Mouse (Mus musculus): ENCODE data around the gene Sgk2. TPM values are rescaled to one million over a fixed set of nuclear protein-coding genes. Genes with fewer than 3 reads are reported as not detected.
A peak's percentile ranks its signal among the peaks of the same experiment; 100 is the strongest.

Sgk2 gene
- polyA plus RNA-seq (2014; fragmentation: Nextera tagmentation; extraction: Ambion mirVana) = not detected in 2 replicates

DNA sequence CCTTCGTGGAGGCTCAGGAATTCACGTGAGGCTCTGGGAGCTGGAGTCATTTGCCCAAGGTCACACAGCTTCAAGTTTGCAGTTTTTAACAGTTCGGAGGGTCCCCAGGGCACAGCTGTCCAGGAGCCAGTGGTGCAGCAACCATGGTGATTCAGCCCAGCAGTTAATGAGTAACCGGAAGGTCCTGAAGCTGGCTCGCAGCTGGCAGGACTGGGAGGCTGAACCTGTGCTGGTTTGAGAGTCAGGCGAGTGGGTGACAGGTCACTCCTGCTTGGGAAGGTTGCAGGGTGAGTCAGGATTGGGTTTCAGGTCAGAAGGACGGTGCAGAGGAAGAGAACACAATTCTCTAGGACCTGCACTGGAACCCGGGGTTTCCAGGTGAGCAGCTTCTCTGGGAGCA lies at the start of gene Sgk2:
Sgk2 (plus strand) TSS at position 113 of the 400 bp plus-strand sequence.
- DNase-seq (ENCODE audit: low spot score) (no peak), ATAC-seq (replicated peaks; ENCODE audit: low FRiP score) (no peak)
- Histone ChIP-seq H3K27me3 (ENCODE audit: control insufficient read depth, insufficient read depth, low read length) (no peaks in the 10 kb centered on the region), H3K27ac (ENCODE audit: low read depth, low read length) (no peak within 1 kb of the TSS), H3K4me1 (replicated peaks; ENCODE audit: control insufficient read depth, insufficient read depth, low read length) (no peaks in the 10 kb centered on the region), H3K4me3 (ENCODE audit: low read depth, low read length) (no peak within 1 kb of the TSS), H3K9me3 (ENCODE audit: control insufficient read depth, low read length) (no peaks in the 10 kb centered on the region), H3K4me2 (ENCODE audit: low read depth, low read length, severe bottlenecking) (no peak within 1 kb of the TSS), H3K9ac (ENCODE audit: low read length) (no peak within 1 kb of the TSS), H3K36me3 (ENCODE audit: control insufficient read depth, insufficient read depth, low read length) (no peaks in the 10 kb centered on the region)
- WGBS = 72% methylated on average over 8 of the region's 8 CpGs

DNA sequence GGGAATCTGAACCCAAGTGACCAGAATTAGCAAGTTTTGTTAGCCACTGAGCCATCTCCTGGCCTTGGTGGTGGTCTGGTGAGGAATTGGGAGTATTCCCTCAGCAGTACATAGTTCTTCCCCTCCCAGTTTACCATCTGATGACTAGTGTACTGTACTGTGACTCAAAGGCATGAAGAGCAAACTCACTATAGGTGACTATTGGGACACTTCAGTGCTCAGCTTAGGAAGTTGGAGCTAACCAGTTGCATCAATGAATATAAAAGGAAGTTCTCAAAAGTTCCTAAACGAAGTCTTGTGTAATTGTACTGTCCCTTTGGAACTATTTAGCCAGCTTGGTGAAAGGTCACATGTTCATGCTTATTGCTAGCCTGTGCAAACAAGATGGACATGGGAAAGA lies 47.6 kb upstream of the Sgk2 start:
- Histone ChIP-seq H3K4me3 (ENCODE audit: low read depth, low read length) (no peak overlapping the region), H3K36me3 (ENCODE audit: control insufficient read depth, insufficient read depth, low read length) (peaks cover 20% of the 10 kb centered on the region; the same call in 1 of the 2 replicates), H3K27ac (ENCODE audit: low read depth, low read length) (no peak overlapping the region), H3K9me3 (ENCODE audit: control insufficient read depth, low read length) (no peaks in the 10 kb centered on the region), H3K9ac (ENCODE audit: low read length) (no peak overlapping the region), H3K4me2 (ENCODE audit: low read depth, low read length, severe bottlenecking) (no peak overlapping the region), H3K4me1 (replicated peaks; ENCODE audit: control insufficient read depth, insufficient read depth, low read length) (peaks cover 7% of the 10 kb centered on the region; the same call in 1 of the 2 replicates), H3K27me3 (ENCODE audit: control insufficient read depth, insufficient read depth, low read length) (peaks cover 4% of the 10 kb centered on the region; the same call in 1 of the 2 replicates)
- DNase-seq (ENCODE audit: low spot score) (no peak), ATAC-seq (replicated peaks; ENCODE audit: low FRiP score) (no peak)
- 95% methylated on average over 1 of the region's 1 CpGs for WGBS

DNA sequence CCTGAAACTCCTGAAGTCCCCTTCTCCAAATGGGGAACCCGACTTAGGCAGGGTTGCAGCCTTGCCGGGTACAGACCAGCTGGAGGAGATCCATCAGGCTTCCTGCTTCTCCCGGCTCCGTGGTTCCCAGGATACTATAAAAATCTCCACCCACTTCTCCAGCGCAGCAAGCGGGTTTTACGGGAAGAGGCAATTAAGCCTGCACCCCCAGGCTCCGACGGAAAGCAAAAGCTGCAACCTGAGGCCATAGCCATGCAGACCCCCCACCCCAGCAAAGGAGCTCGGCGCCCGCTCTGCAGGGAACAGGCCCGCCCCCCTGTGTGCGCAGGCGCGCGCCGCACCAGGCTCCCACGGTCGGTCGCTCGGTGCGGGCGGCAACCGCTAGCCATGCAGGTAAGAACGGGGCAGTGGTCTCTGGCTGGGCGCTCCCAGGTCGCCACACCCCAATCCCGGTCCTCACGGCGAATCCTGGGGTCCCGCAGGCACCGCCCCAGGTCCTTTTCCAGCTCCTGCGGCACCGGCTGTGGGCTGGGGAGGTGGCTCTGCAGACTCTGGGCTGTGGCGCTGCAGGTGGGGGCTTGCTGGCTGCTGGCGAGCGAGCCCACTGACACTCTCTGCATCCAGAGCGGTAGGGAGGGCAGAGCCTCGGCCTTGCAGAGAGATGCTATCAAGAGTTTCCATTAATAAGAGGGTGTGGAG lies 43.8 kb upstream of the Sgk2 start, which contains the start of gene L3mbtl1:
L3mbtl1 (plus strand) TSS at position 325 of the 699 bp plus-strand sequence.
- DNase-seq (ENCODE audit: low spot score) (peak; percentile 73), ATAC-seq (replicated peaks; ENCODE audit: low FRiP score) (peak; percentile 71)
- no peaks in the 10 kb centered on the region for H3K9me3 ChIP-seq (ENCODE audit: control insufficient read depth, low read length)
- 0% methylated on average over 40 of the region's 40 CpGs for WGBS
- H3K36me3 ChIP-seq (ENCODE audit: control insufficient read depth, insufficient read depth, low read length) = peaks cover 10% of the 10 kb centered on the region; the same call in 1 of the 2 replicates
- H3K4me1 ChIP-seq (replicated peaks; ENCODE audit: control insufficient read depth, insufficient read depth, low read length) = peaks cover 9% of the 10 kb centered on the region; the same call in 1 of the 2 replicates
- H3K4me3 ChIP-seq (ENCODE audit: low read depth, low read length) = peak within 1 kb of the TSS; percentile 49
- H3K4me2 ChIP-seq (ENCODE audit: low read depth, low read length, severe bottlenecking) = peak within 1 kb of the TSS; percentile 97
- peaks cover 4% of the 10 kb centered on the region; the same call in 1 of the 2 replicates for H3K27me3 ChIP-seq (ENCODE audit: control insufficient read depth, insufficient read depth, low read length)
- H3K9ac ChIP-seq (ENCODE audit: low read length) = peak within 1 kb of the TSS; percentile 57
- H3K27ac ChIP-seq (ENCODE audit: low read depth, low read length) = no peak within 1 kb of the TSS

DNA sequence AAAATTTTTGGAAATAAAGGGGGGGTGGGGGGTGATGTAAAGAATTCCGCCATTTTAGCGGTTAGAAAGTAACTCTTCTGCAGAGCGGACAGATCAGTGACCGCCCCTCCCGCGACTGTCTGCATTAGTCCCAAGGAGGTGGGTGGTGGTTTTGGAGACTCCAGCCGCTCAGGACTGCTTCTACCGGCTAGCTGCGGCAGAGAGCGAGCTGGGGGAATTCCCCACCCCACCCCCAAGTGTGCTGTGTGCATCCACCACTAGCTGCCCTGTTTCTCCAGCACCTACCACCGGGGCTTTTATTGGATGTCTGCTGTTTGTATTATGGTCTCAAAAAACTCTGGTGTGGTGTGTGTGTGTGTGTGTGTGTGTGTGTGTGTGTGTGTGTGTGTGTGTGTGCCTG lies 43.2 kb upstream of the Sgk2 start:
- ATAC-seq (replicated peaks; ENCODE audit: low FRiP score) (no peak), DNase-seq (ENCODE audit: low spot score) (peak; percentile 49)
- Histone ChIP-seq H3K36me3 (ENCODE audit: control insufficient read depth, insufficient read depth, low read length) (peaks cover 5% of the 10 kb centered on the region; the same call in 1 of the 2 replicates), H3K4me2 (ENCODE audit: low read depth, low read length, severe bottlenecking) (peak overlapping the region; percentile 97; the same call in 1 of the 2 replicates), H3K4me3 (ENCODE audit: low read depth, low read length) (peak overlapping the region; percentile 49; the same call in 1 of the 2 replicates), H3K9ac (ENCODE audit: low read length) (no peak overlapping the region), H3K27me3 (ENCODE audit: control insufficient read depth, insufficient read depth, low read length) (peaks cover 4% of the 10 kb centered on the region; the same call in 1 of the 2 replicates), H3K4me1 (replicated peaks; ENCODE audit: control insufficient read depth, insufficient read depth, low read length) (peaks cover 9% of the 10 kb centered on the region; the same call in 1 of the 2 replicates), H3K9me3 (ENCODE audit: control insufficient read depth, low read length) (no peaks in the 10 kb centered on the region), H3K27ac (ENCODE audit: low read depth, low read length) (no peak overlapping the region)
- 8% methylated on average over 11 of the region's 11 CpGs for WGBS

DNA sequence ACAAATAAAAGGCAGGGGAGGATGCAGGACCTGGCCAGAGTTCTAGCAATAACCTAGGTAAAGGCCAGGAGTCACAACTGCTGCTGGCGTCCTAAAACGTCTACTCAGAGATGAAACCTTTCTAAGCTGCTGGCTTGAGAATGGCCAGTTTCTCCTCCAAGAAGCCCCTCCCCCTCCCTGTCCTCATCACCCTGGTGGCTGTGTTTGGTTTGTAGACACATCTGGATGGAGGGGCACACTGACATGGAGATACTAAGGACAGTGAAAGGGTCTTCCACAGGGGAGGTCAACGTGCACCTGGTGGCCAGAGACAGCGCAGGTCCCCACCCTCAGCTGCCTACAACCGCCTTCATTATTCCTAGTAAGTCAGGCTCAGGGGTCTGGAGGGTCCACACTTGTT lies 40.2 kb upstream of the Sgk2 start:
- H3K4me1 ChIP-seq (replicated peaks; ENCODE audit: control insufficient read depth, insufficient read depth, low read length) = peaks cover 9% of the 10 kb centered on the region; the same call in 1 of the 2 replicates
- no peaks in the 10 kb centered on the region for H3K36me3 ChIP-seq (ENCODE audit: control insufficient read depth, insufficient read depth, low read length)
- no peak overlapping the region for H3K4me3 ChIP-seq (ENCODE audit: low read depth, low read length)
- no peak overlapping the region for H3K4me2 ChIP-seq (ENCODE audit: low read depth, low read length, severe bottlenecking)
- H3K9ac ChIP-seq (ENCODE audit: low read length) = no peak overlapping the region
- DNase-seq (ENCODE audit: low spot score) (no peak), ATAC-seq (replicated peaks; ENCODE audit: low FRiP score) (no peak)
- H3K27me3 ChIP-seq (ENCODE audit: control insufficient read depth, insufficient read depth, low read length) = peaks cover 2% of the 10 kb centered on the region; the same call in 1 of the 2 replicates
- H3K9me3 ChIP-seq (ENCODE audit: control insufficient read depth, low read length) = no peaks in the 10 kb centered on the region
- 86% methylated on average over 5 of the region's 5 CpGs for WGBS
- H3K27ac ChIP-seq (ENCODE audit: low read depth, low read length) = no peak overlapping the region

DNA sequence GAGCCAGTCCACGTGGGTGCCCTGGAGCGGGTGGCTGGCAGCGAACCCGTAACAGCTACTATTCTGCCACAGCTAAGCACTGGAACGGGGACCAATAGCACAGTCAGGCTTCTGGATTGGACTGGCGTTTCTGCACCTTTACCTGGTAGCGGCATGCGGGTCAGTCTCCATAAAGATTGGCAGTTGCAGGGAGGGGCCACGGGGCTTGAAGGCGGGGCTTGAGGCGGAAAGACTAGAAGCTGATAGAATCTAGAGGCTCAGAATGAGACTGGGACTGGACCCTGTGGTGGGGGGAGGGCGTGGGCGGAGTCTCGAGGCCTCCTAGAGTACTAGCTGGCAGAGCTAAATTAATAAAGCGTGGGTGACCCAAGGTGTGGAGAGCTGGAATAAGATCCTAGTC lies 39.4 kb upstream of the Sgk2 start:
- Histone ChIP-seq H3K4me1 (replicated peaks; ENCODE audit: control insufficient read depth, insufficient read depth, low read length) (peaks cover 7% of the 10 kb centered on the region; the same call in 1 of the 2 replicates), H3K36me3 (ENCODE audit: control insufficient read depth, insufficient read depth, low read length) (no peaks in the 10 kb centered on the region), H3K4me3 (ENCODE audit: low read depth, low read length) (no peak overlapping the region), H3K27me3 (ENCODE audit: control insufficient read depth, insufficient read depth, low read length) (peaks cover 2% of the 10 kb centered on the region; the same call in 1 of the 2 replicates), H3K27ac (ENCODE audit: low read depth, low read length) (no peak overlapping the region), H3K9me3 (ENCODE audit: control insufficient read depth, low read length) (no peaks in the 10 kb centered on the region), H3K9ac (ENCODE audit: low read length) (no peak overlapping the region), H3K4me2 (ENCODE audit: low read depth, low read length, severe bottlenecking) (peak overlapping the region; percentile 41; the same call in 1 of the 2 replicates)
- no peak for DNase-seq (ENCODE audit: low spot score)
- ATAC-seq (replicated peaks; ENCODE audit: low FRiP score) = no peak
- 32% methylated on average over 15 of the region's 15 CpGs for WGBS

DNA sequence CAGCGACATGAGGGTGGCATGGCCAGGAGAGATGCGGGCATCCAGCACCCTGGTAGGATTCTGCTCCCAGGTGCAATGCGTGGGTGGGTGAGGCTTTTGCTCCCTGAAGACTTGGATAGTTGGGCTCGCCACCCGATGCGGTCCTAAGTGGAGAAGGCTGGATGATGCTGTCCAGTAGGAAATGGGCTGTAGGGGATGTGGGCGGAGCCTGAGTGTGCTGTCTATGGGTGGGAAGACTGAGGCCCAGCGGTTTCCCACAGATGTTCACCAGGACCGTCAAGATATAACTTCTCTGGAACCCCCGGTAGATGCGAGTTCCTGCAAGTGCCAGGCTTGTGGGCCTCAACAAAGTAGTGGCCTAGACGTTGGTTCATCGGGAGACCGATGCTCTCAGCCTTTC lies 38.9 kb upstream of the Sgk2 start:
- H3K27me3 ChIP-seq (ENCODE audit: control insufficient read depth, insufficient read depth, low read length) = peaks cover 2% of the 10 kb centered on the region; the same call in 1 of the 2 replicates
- no peak overlapping the region for H3K4me3 ChIP-seq (ENCODE audit: low read depth, low read length)
- DNase-seq (ENCODE audit: low spot score) (no peak), ATAC-seq (replicated peaks; ENCODE audit: low FRiP score) (no peak)
- H3K36me3 ChIP-seq (ENCODE audit: control insufficient read depth, insufficient read depth, low read length) = no peaks in the 10 kb centered on the region
- 0 out of 2 replicates have a peak, but pooled peaks cover 6% of the 10 kb centered on the region for H3K4me1 ChIP-seq (replicated peaks; ENCODE audit: control insufficient read depth, insufficient read depth, low read length)
- no peaks in the 10 kb centered on the region for H3K9me3 ChIP-seq (ENCODE audit: control insufficient read depth, low read length)
- H3K27ac ChIP-seq (ENCODE audit: low read depth, low read length) = no peak overlapping the region
- WGBS = 58% methylated on average over 14 of the region's 14 CpGs
- H3K9ac ChIP-seq (ENCODE audit: low read length) = no peak overlapping the region
- peak overlapping the region; percentile 41; the same call in 1 of the 2 replicates for H3K4me2 ChIP-seq (ENCODE audit: low read depth, low read length, severe bottlenecking)

DNA sequence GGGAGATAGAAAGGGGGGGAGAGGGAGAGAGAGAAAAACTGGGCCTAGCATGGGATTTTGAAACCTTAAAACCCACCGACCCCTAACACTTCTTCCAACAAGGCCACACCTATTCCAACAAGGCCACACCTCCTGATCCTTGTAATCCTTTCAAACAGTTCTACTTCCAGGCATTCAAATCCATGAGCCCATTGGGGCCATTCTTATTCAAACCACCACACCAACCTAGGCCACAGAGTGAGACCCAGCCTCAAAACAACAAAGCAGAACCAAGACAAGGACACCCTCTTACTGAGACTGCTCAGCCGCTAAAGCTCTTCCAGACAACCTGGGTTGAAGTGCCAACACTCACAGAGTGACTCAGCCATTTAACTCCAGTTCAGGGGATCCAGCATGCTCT lies 36.4 kb upstream of the Sgk2 start:
- no peaks in the 10 kb centered on the region for H3K27me3 ChIP-seq (ENCODE audit: control insufficient read depth, insufficient read depth, low read length)
- 0 out of 2 replicates have a peak, but pooled peaks cover 2% of the 10 kb centered on the region for H3K4me1 ChIP-seq (replicated peaks; ENCODE audit: control insufficient read depth, insufficient read depth, low read length)
- no peaks in the 10 kb centered on the region for H3K36me3 ChIP-seq (ENCODE audit: control insufficient read depth, insufficient read depth, low read length)
- 83% methylated on average over 2 of the region's 2 CpGs for WGBS
- DNase-seq (ENCODE audit: low spot score) (no peak), ATAC-seq (replicated peaks; ENCODE audit: low FRiP score) (no peak)
- no peak overlapping the region for H3K4me2 ChIP-seq (ENCODE audit: low read depth, low read length, severe bottlenecking)
- H3K27ac ChIP-seq (ENCODE audit: low read depth, low read length) = no peak overlapping the region
- H3K9ac ChIP-seq (ENCODE audit: low read length) = no peak overlapping the region
- no peak overlapping the region for H3K4me3 ChIP-seq (ENCODE audit: low read depth, low read length)
- H3K9me3 ChIP-seq (ENCODE audit: control insufficient read depth, low read length) = no peaks in the 10 kb centered on the region

All from forebrain, embryonic 11.5 days (tissue).